ENCODE assay signal across 18 mouse cellular contexts in the genomic region with DNA sequence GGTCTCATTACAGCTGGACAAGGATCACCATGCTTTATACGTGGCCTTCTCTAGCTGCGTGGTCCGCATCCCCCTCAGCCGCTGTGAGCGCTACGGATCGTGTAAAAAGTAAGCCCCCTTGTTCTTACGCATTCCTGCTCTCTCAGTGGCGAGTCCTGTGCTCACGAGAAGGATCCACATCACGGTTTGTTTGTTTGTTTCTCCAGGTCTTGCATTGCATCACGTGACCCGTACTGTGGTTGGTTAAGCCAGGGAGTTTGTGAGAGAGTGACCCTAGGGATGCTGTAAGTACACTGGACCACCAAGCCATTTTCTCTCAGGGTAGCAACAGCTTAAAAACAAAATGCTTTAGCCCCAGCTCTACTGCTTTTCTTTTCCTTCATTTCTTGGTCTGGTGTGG.
"Had no signal": no experiment of that assay in that cellular context is flagged by ENCODE, and none has a peak within 500 bp of the region (broad histone marks: within the 10 kb centered on the region; RNA-seq: fewer than 3 reads in every experiment).

No protein-coding gene starts in this region.

- ATAC-seq: midbrain, embryonic 16.5 days had no signal

- H3K4me1 ChIP-seq: midbrain, embryonic 10.5 days; neural tube, embryonic 13.5 days; neural tube, embryonic 15.5 days had no signal

- H3K27me3 ChIP-seq: neural tube, embryonic 13.5 days; neural tube, embryonic 15.5 days had no signal

- H3K27ac ChIP-seq: midbrain, embryonic 10.5 days; neural tube, embryonic 13.5 days; neural tube, embryonic 15.5 days had no signal

- H3K4me3 ChIP-seq: midbrain, embryonic 10.5 days; myocyte; neural tube, embryonic 13.5 days; neural tube, embryonic 15.5 days had no signal

- H3K9me3 ChIP-seq: midbrain, embryonic 10.5 days; neural tube, embryonic 13.5 days; neural tube, embryonic 15.5 days had no signal

- DNase-seq: lung, adult 18-20 months; lung, embryonic 14.5 days; lung, postnatal 10 days; lung, postnatal 4 days; midbrain, embryonic 14.5 days; retina, postnatal 1 day; right cerebral cortex, adult 18-20 months; right cerebral cortex, postnatal 25 days; right cerebral cortex, postnatal 4 days; spleen, adult 18-20 months; thymus, adult 18-20 months; thymus, postnatal 14 days; thymus, postnatal 36 days had no signal

- H3K4me2 ChIP-seq: lung, embryonic 14.5 days; neural tube, embryonic 13.5 days; neural tube, embryonic 15.5 days had no signal

- H3K9ac ChIP-seq: lung, embryonic 14.5 days; neural tube, embryonic 13.5 days; neural tube, embryonic 15.5 days had no signal
